Mouse (Mus musculus): ENCODE data around the gene Gm9936. TPM values are rescaled to one million over a fixed set of nuclear protein-coding genes. Genes with fewer than 3 reads are reported as not detected.

Gm9936 gene
- total RNA-seq, 2 experiments from 2014 or later: not detected

Small RNA genes within 50 kb of the gene (microRNA-seq; reads per million reads assigned to microRNA genes)
- gene Mir6240 (ENCODE audit: borderline number of aligned reads in 2 of 2): 13.5 to 28.2 reads per million in 2 experiments

Other genes with a start within 250 kb of the Gm9936 start
- gene Trpv4, start 200.3 kb downstream of the Gm9936 start, total RNA-seq (2021): 1 to 10 TPM; 2.6 to 7.0 TPM
- gene Gltp, start 167.7 kb downstream of the Gm9936 start, total RNA-seq (2021): 10 to 100 TPM; 16.0 to 17.2 TPM
- 1 to 10 TPM; 3.7 to 5.4 TPM for gene Tchp, start 150.9 kb downstream of the Gm9936 start, total RNA-seq (2021)
- gene Ankrd13a, start 84.0 kb downstream of the Gm9936 start, total RNA-seq (2021): 10 to 100 TPM; 30.9 to 42.3 TPM
- 10 to 100 TPM; 28.7 to 32.0 TPM for gene Git2, start 83.2 kb downstream of the Gm9936 start, total RNA-seq (2021)
- gene 1500011B03Rik, start 35.2 kb downstream of the Gm9936 start, total RNA-seq (2021): 1 to 10 TPM; 5.2 to 5.9 TPM
- gene 4930519G04Rik, start 5.0 kb downstream of the Gm9936 start, total RNA-seq (2021): not detected
- gene Oasl2, start 38.3 kb upstream of the Gm9936 start, total RNA-seq (2021): 10 to 100 TPM in 1 of 2 experiments, 1 to 10 TPM in 1; 6.8 to 10.9 TPM
- gene Oasl1, start 64.6 kb upstream of the Gm9936 start, total RNA-seq (2021): 1 to 10 TPM; 1.0 to 1.8 TPM
- gene 2210016L21Rik, start 83.5 kb upstream of the Gm9936 start, total RNA-seq (2021): 10 to 100 TPM; 29.9 to 30.1 TPM
- gene Hnf1a, start 112.4 kb upstream of the Gm9936 start, total RNA-seq (2021): not detected
- 10 to 100 TPM; 33.0 to 35.8 TPM for gene Sppl3, start 152.5 kb upstream of the Gm9936 start, total RNA-seq (2021)
- gene Gm10401, start 239.6 kb upstream of the Gm9936 start, total RNA-seq (2021): not detected